In the genomic region with DNA sequence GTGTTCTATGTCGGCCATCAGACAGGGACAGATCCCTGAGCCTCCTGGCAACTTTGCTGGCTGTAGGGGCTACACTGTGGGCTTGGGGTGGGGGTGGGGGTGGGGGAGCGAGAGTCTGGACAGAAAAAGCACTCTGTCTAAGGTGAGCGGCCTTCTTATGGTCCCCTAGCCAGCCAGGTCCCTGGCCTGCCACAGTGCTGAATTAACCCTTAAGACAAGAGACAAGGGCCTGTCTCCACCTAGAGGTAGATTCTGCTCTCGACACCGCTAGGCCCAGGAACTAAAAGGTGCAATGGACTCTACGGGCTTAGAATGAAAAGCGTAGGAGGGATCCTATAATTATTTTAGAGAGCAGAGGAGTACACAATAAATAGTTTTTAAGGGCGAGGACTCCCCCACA, we compare ENCODE assay signal across 9 mouse cellular contexts. TPM values are rescaled to one million over a fixed set of nuclear protein-coding genes. Genes with fewer than 3 reads are reported as not detected.
DNase-seq lines count a peak whose midpoint lies in the region; ATAC-seq and TF ChIP-seq lines count a peak whose summit lies in the region.
"Had no signal": no experiment of that assay in that cellular context is flagged by ENCODE, and none has a peak within 500 bp of the region (broad histone marks: within the 10 kb centered on the region; RNA-seq: fewer than 3 reads in every experiment).

No protein-coding gene starts in this region.

- H3K9me3 ChIP-seq in forebrain, embryonic 15.5 days: no peaks in the 10 kb centered on the region
- no peaks in the 10 kb centered on the region for H3K9me3 ChIP-seq in kidney, postnatal 0 days (replicated peaks; ENCODE audit: low read length)

- POLR2A ChIA-PET in Patski (lab: Charles Lee): no interaction called here

- no peaks in the 10 kb centered on the region for H3K27me3 ChIP-seq in Patski
- no peaks in the 10 kb centered on the region for H3K27me3 ChIP-seq in forebrain, embryonic 15.5 days
- H3K27me3 ChIP-seq in kidney, postnatal 0 days (ENCODE audit: insufficient read depth, low read length): no peaks in the 10 kb centered on the region

- DNase-seq in gastrocnemius, adult 8-10 months (ENCODE audit: low spot score in 2 of 2): peak; percentile 33 to 37
- no peak for DNase-seq in gastrocnemius, postnatal 4 days (ENCODE audit: low spot score in 2 of 2)
- DNase-seq in Patski (ENCODE audit: low read depth, low spot score): no peak
- peak; percentile 78 for DNase-seq in kidney, postnatal 0 days (ENCODE audit: low spot score)
- DNase-seq in lung, postnatal 36 days: peak; percentile 63
- peak; percentile 71 for DNase-seq in thymus, postnatal 36 days
- no peak for DNase-seq in gastrocnemius, postnatal 14 days

- peak; percentile 61 for TF ChIP-seq CTCF in Patski (IDR thresholded peaks at IDR 0.05)
- TF ChIP-seq CTCF in kidney, postnatal 0 days (IDR thresholded peaks at IDR 0.05; ENCODE audit: low read depth): peak; percentile 74

- H3K4me3 ChIP-seq in forebrain, embryonic 15.5 days: no peak overlapping the region
- H3K4me3 ChIP-seq in kidney, postnatal 0 days (replicated peaks; ENCODE audit: low read depth, low read length): no peak overlapping the region
- H3K4me3 ChIP-seq: myocyte had no signal

- H3K4me2 ChIP-seq in forebrain, embryonic 15.5 days (replicated peaks): no peak overlapping the region
- H3K4me2 ChIP-seq in kidney, postnatal 0 days (ENCODE audit: low read length): no peak overlapping the region

- 20% methylated on average over 8 of the region's 8 CpGs for WGBS in forebrain, embryonic 15.5 days
- 23% methylated on average over 8 of the region's 8 CpGs for WGBS in kidney, postnatal 0 days

- H3K36me3 ChIP-seq in forebrain, embryonic 15.5 days: no peaks in the 10 kb centered on the region
- H3K36me3 ChIP-seq in kidney, postnatal 0 days (ENCODE audit: insufficient read depth, low read length): no peaks in the 10 kb centered on the region

- in situ Hi-C loops in Patski (cut with MboI; ENCODE audit: low pct_unique_long_range_greater_than_20kb): loop anchor here (25.0 kb wide), 1 partner anchor 659 kb away; no protein-coding TSS in a partner anchor

- H3K4me1 ChIP-seq in forebrain, embryonic 15.5 days: peaks cover 12% of the 10 kb centered on the region; the same call in 1 of the 2 replicates
- H3K4me1 ChIP-seq in kidney, postnatal 0 days (replicated peaks; ENCODE audit: insufficient read depth, low read length): no peaks in the 10 kb centered on the region

- H3K27ac ChIP-seq in forebrain, embryonic 15.5 days (replicated peaks): no peak overlapping the region
- no peak overlapping the region for H3K27ac ChIP-seq in kidney, postnatal 0 days

- CTCF ChIA-PET in Patski (lab: Charles Lee): interaction anchor here (0.7 to 1.2 kb wide), 4 partner anchors 12 to 196 kb away, joined by 3 to 9 read pairs (median 3); no protein-coding TSS in a partner anchor

- intact Hi-C loops in gastrocnemius, postnatal 14 days (cut with DNase I; ENCODE audit: low total_unique reads): loop anchor here (5.0 kb wide), 1 partner anchor 194 kb away; no protein-coding TSS in a partner anchor

- peak; percentile 51 for ATAC-seq in Patski
- peak; percentile 78 for ATAC-seq in forebrain, embryonic 15.5 days (replicated peaks)
- peak; percentile 66; the same call in 1 of the 2 replicates for ATAC-seq in kidney, postnatal 0 days (replicated peaks; ENCODE audit: low FRiP score, low read depth)

- no peak overlapping the region for H3K9ac ChIP-seq in forebrain, embryonic 15.5 days (replicated peaks)
- H3K9ac ChIP-seq in kidney, postnatal 0 days (ENCODE audit: low read depth, low read length): no peak overlapping the region

RNA-seq across cellular contexts. Expression of gene Rgcc, which starts 19.7 kb away (rescaled TPM):
- total RNA-seq in gastrocnemius, adult 8-10 months (2022): 10 to 100 TPM; 40.3 to 72.6 (median 66.7) TPM
- 10 to 100 TPM; 31.7 to 34.9 TPM for total RNA-seq in gastrocnemius, postnatal 4 days (2021)
- polyA plus RNA-seq in Patski (2021): 3.0 TPM
- polyA plus RNA-seq in forebrain, embryonic 15.5 days (2015; fragmentation: Nextera tagmentation; extraction: Ambion mirVana): 67.3 and 68.3 TPM in 2 replicates
- polyA plus RNA-seq in kidney, postnatal 0 days (2015; fragmentation: Nextera tagmentation; extraction: Ambion mirVana): 60.1 and 70.7 TPM in 2 replicates
- 10 to 100 TPM; 27.2 to 39.9 TPM for total RNA-seq in gastrocnemius, postnatal 14 days (2021)

Comparison
In these comparisons a context has a peak if more than half of its experiments do, and no peak if none do; other contexts are left out.
1. DNase-seq: peak in gastrocnemius, adult 8-10 months (2 of 2), kidney, postnatal 0 days (single experiment), lung, postnatal 36 days (single experiment) and thymus, postnatal 36 days (2 of 2); none in gastrocnemius, postnatal 4 days (0 of 2), Patski (single experiment) and gastrocnemius, postnatal 14 days (single experiment).
2. Peak in every context shown above with its lines, with median percentiles within 50 percentile points of each other: ATAC-seq.